Mouse (Mus musculus): ENCODE results near the gene Xkr8. TPM values are rescaled to one million over a fixed set of nuclear protein-coding genes. Genes with fewer than 3 reads are reported as not detected.

The Xkr8 gene
- total and polyA plus RNA-seq, 2 experiments, result 3.0 to 5.9 TPM

- TF ChIP-seq POLR2A (IDR thresholded peaks at IDR 0.05; ENCODE audit: extremely low read depth, insufficient read depth, low read length) (no peak), CTCF (IDR thresholded peaks at IDR 0.05; ENCODE audit: low read depth, low read length) (no peak)
- WGBS, result 98% methylated on average over 8 of the region's 8 CpGs
- Histone ChIP-seq H3K4me1 (ENCODE audit: control insufficient read depth, insufficient read depth, low read length) (no peaks in the 10 kb centered on the region), H3K79me2 (ENCODE audit: control insufficient read depth, insufficient read depth, low read length) (no peaks in the 10 kb centered on the region), H3K9ac (ENCODE audit: low read depth, low read length) (no peak overlapping the region), H3K27ac (replicated peaks; ENCODE audit: insufficient read depth, low read depth, low read length) (no peak overlapping the region), H3K36me3 (ENCODE audit: control insufficient read depth, insufficient read depth, low read length) (peaks cover 60% of the 10 kb centered on the region), H3K4me3 (ENCODE audit: insufficient read depth, low read depth, low read length) (no peak overlapping the region), H3K27me3 (ENCODE audit: control insufficient read depth, insufficient read depth, low read length) (no peaks in the 10 kb centered on the region)
- no peak for DNase-seq (ENCODE audit: extremely low read depth, low read depth, low spot score)
These were observed 25.5 kb downstream of the Xkr8 start for GRCm38 (mm10) chr4:132706885-132707284.

- peaks cover 49% of the 10 kb centered on the region for H3K36me3 ChIP-seq (ENCODE audit: control insufficient read depth, insufficient read depth, low read length)
These were observed 30.3 kb downstream of the Xkr8 start for GRCm38 (mm10) chr4:132702076-132702475.

GRCm38 (mm10) chr4:132693366-132693765 lies 39.0 kb downstream of the Xkr8 start:
- Histone ChIP-seq H3K79me2 (ENCODE audit: control insufficient read depth, insufficient read depth, low read length) (no peaks in the 10 kb centered on the region), H3K4me1 (ENCODE audit: control insufficient read depth, insufficient read depth, low read length) (peaks cover 1% of the 10 kb centered on the region; the same call in 1 of the 2 replicates), H3K27ac (replicated peaks; ENCODE audit: insufficient read depth, low read depth, low read length) (no peak overlapping the region), H3K9ac (ENCODE audit: low read depth, low read length) (no peak overlapping the region), H3K36me3 (ENCODE audit: control insufficient read depth, insufficient read depth, low read length) (peaks cover 37% of the 10 kb centered on the region), H3K27me3 (ENCODE audit: control insufficient read depth, insufficient read depth, low read length) (no peaks in the 10 kb centered on the region), H3K4me3 (ENCODE audit: insufficient read depth, low read depth, low read length) (no peak overlapping the region)
- TF ChIP-seq CTCF (IDR thresholded peaks at IDR 0.05; ENCODE audit: low read depth, low read length) (no peak), POLR2A (IDR thresholded peaks at IDR 0.05; ENCODE audit: extremely low read depth, insufficient read depth, low read length) (no peak)
- DNase-seq (ENCODE audit: extremely low read depth, low read depth, low spot score), result no peak
- 93% methylated on average over 3 of the region's 3 CpGs for WGBS

More at GRCm38 (mm10) chr4:132702076-132702475, 30.3 kb downstream of the Xkr8 start:
- H3K27me3 ChIP-seq (ENCODE audit: control insufficient read depth, insufficient read depth, low read length), result no peaks in the 10 kb centered on the region
- no peaks in the 10 kb centered on the region for H3K79me2 ChIP-seq (ENCODE audit: control insufficient read depth, insufficient read depth, low read length)
- H3K4me1 ChIP-seq (ENCODE audit: control insufficient read depth, insufficient read depth, low read length), result no peaks in the 10 kb centered on the region
- WGBS, result 94% methylated on average over 5 of the region's 5 CpGs
- no peak for DNase-seq (ENCODE audit: extremely low read depth, low read depth, low spot score)
- no peak overlapping the region for H3K9ac ChIP-seq (ENCODE audit: low read depth, low read length)
- TF ChIP-seq POLR2A (IDR thresholded peaks at IDR 0.05; ENCODE audit: extremely low read depth, insufficient read depth, low read length) (no peak), CTCF (IDR thresholded peaks at IDR 0.05; ENCODE audit: low read depth, low read length) (no peak)
- H3K4me3 ChIP-seq (ENCODE audit: insufficient read depth, low read depth, low read length), result no peak overlapping the region
- H3K27ac ChIP-seq (replicated peaks; ENCODE audit: insufficient read depth, low read depth, low read length), result no peak overlapping the region

- Histone ChIP-seq H3K4me3 (ENCODE audit: insufficient read depth, low read depth, low read length) (no peak overlapping the region), H3K9ac (ENCODE audit: low read depth, low read length) (no peak overlapping the region), H3K27ac (replicated peaks; ENCODE audit: insufficient read depth, low read depth, low read length) (no peak overlapping the region), H3K4me1 (ENCODE audit: control insufficient read depth, insufficient read depth, low read length) (peaks cover 1% of the 10 kb centered on the region; the same call in 1 of the 2 replicates), H3K79me2 (ENCODE audit: control insufficient read depth, insufficient read depth, low read length) (no peaks in the 10 kb centered on the region; the same call in 1 of the 2 replicates), H3K36me3 (ENCODE audit: control insufficient read depth, insufficient read depth, low read length) (peaks cover 33% of the 10 kb centered on the region), H3K27me3 (ENCODE audit: control insufficient read depth, insufficient read depth, low read length) (no peaks in the 10 kb centered on the region)
- DNase-seq (ENCODE audit: extremely low read depth, low read depth, low spot score), result no peak
- TF ChIP-seq CTCF (IDR thresholded peaks at IDR 0.05; ENCODE audit: low read depth, low read length) (no peak), POLR2A (IDR thresholded peaks at IDR 0.05; ENCODE audit: extremely low read depth, insufficient read depth, low read length) (no peak)
- 77% methylated on average over 2 of the region's 2 CpGs for WGBS
These were observed 42.7 kb downstream of the Xkr8 start for GRCm38 (mm10) chr4:132689634-132690033.

GRCm38 (mm10) chr4:132676771-132677539 lies 55.4 kb downstream of the Xkr8 start:
- Histone ChIP-seq H3K27ac (replicated peaks; ENCODE audit: insufficient read depth, low read depth, low read length) (no peak overlapping the region), H3K36me3 (ENCODE audit: control insufficient read depth, insufficient read depth, low read length) (peaks cover 19% of the 10 kb centered on the region), H3K9ac (ENCODE audit: low read depth, low read length) (no peak overlapping the region), H3K27me3 (ENCODE audit: control insufficient read depth, insufficient read depth, low read length) (no peaks in the 10 kb centered on the region), H3K4me3 (ENCODE audit: insufficient read depth, low read depth, low read length) (no peak overlapping the region), H3K4me1 (ENCODE audit: control insufficient read depth, insufficient read depth, low read length) (no peaks in the 10 kb centered on the region), H3K79me2 (ENCODE audit: control insufficient read depth, insufficient read depth, low read length) (no peaks in the 10 kb centered on the region)
- no peak for DNase-seq (ENCODE audit: extremely low read depth, low read depth, low spot score)
- TF ChIP-seq CTCF (IDR thresholded peaks at IDR 0.05; ENCODE audit: low read depth, low read length) (peak; percentile 78), POLR2A (IDR thresholded peaks at IDR 0.05; ENCODE audit: extremely low read depth, insufficient read depth, low read length) (no peak)
- WGBS, result 88% methylated on average over 7 of the region's 7 CpGs

Other genes starting within 250 kb of the Xkr8 start
- 2.7 and 3.6 TPM in 2 replicates for gene Sesn2, start 222.0 kb downstream of the Xkr8 start, total RNA-seq (2014; rRNA removed)
- gene Sesn2, start 222.0 kb downstream of the Xkr8 start, polyA plus RNA-seq (2012; rRNA removed), result 5.5 and 6.0 TPM in 2 replicates
- 59.5 and 87.1 TPM in 2 replicates for gene Atpif1, start 198.9 kb downstream of the Xkr8 start, total RNA-seq (2014; rRNA removed)
- gene Atpif1, start 198.9 kb downstream of the Xkr8 start, polyA plus RNA-seq (2012; rRNA removed), result 25.9 and 26.2 TPM in 2 replicates
- 17.0 and 26.1 TPM in 2 replicates for gene Dnajc8, start 197.0 kb downstream of the Xkr8 start, total RNA-seq (2014; rRNA removed)
- gene Dnajc8, start 197.0 kb downstream of the Xkr8 start, polyA plus RNA-seq (2012; rRNA removed), result 9.7 and 10.4 TPM in 2 replicates
- 1.0 and 1.3 TPM in 2 replicates for gene Ptafr, start 168.5 kb downstream of the Xkr8 start, total RNA-seq (2014; rRNA removed)
- gene Ptafr, start 168.5 kb downstream of the Xkr8 start, polyA plus RNA-seq (2012; rRNA removed), result 0.73 and 1.0 TPM in 2 replicates
- 6.7 and 6.8 TPM in 2 replicates for gene Eya3, start 93.6 kb downstream of the Xkr8 start, total RNA-seq (2014; rRNA removed)
- 9.0 and 9.2 TPM in 2 replicates for gene Eya3, start 93.6 kb downstream of the Xkr8 start, polyA plus RNA-seq (2012; rRNA removed)
- 0.34 and 0.65 TPM in 2 replicates for gene Smpdl3b, start 24.7 kb upstream of the Xkr8 start, total RNA-seq (2014; rRNA removed)
- gene Smpdl3b, start 24.7 kb upstream of the Xkr8 start, polyA plus RNA-seq (2012; rRNA removed), result 0.16 and 0.34 TPM in 2 replicates
- 6.6 and 8.1 TPM in 2 replicates for gene Rpa2, start 35.8 kb upstream of the Xkr8 start, total RNA-seq (2014; rRNA removed)
- gene Rpa2, start 35.8 kb upstream of the Xkr8 start, polyA plus RNA-seq (2012; rRNA removed), result 9.2 and 11.1 TPM in 2 replicates
- 2.5 and 3.0 TPM in 2 replicates for gene Themis2, start 63.8 kb upstream of the Xkr8 start, total RNA-seq (2014; rRNA removed)
- gene Themis2, start 63.8 kb upstream of the Xkr8 start, polyA plus RNA-seq (2012; rRNA removed), result 1.3 and 3.1 TPM in 2 replicates
- gene Ppp1r8, start 110.6 kb upstream of the Xkr8 start, total RNA-seq (2014; rRNA removed), result 9.3 and 9.8 TPM in 2 replicates
- 9.3 and 10.9 TPM in 2 replicates for gene Ppp1r8, start 110.6 kb upstream of the Xkr8 start, polyA plus RNA-seq (2012; rRNA removed)
- gene Stx12, start 152.0 kb upstream of the Xkr8 start, total RNA-seq (2014; rRNA removed), result 13.6 and 15.2 TPM in 2 replicates
- 5.7 and 6.9 TPM in 2 replicates for gene Stx12, start 152.0 kb upstream of the Xkr8 start, polyA plus RNA-seq (2012; rRNA removed)
- gene Fam76a, start 190.0 kb upstream of the Xkr8 start, total RNA-seq (2014; rRNA removed), result 11.3 and 11.6 TPM in 2 replicates
- 4.9 and 5.8 TPM in 2 replicates for gene Fam76a, start 190.0 kb upstream of the Xkr8 start, polyA plus RNA-seq (2012; rRNA removed)
- gene Fgr, start 241.5 kb upstream of the Xkr8 start, total RNA-seq (2014; rRNA removed), result 1.2 and 1.3 TPM in 2 replicates
- 0.86 and 1.6 TPM in 2 replicates for gene Fgr, start 241.5 kb upstream of the Xkr8 start, polyA plus RNA-seq (2012; rRNA removed)

Data from liver, adult 2 months (tissue).